Mouse (Mus musculus) hindbrain, postnatal 0 days (tissue): ENCODE measurements around the gene Fgfr2. TPM values are rescaled to one million over a fixed set of nuclear protein-coding genes. Genes with fewer than 3 reads are reported as not detected.

Experiments used
- ATAC-seq: fragments of 200-750 bp; cut with Nextera tagmentation; 2 replicates; pipeline ENCODE4 v1.8.0; 2017; ENCODE audit warnings: mild to moderate bottlenecking, moderate TSS enrichment, moderate library complexity
- DNase-seq: peaks from one replicate; pipeline ENCODE4 v3.0.0-alpha.2; 2015; ENCODE audit warnings: low spot score
- H3K27ac ChIP-seq: fragments of 300-500 bp; sonication (generic); 2 replicates; pipeline ENCODE4 v1.5.1; 2014; ENCODE audit warnings: mild to moderate bottlenecking
- H3K27me3 ChIP-seq: fragments of 300-500 bp; sonication (generic); 2 replicates; pipeline ENCODE4 v1.6.1; 2014; ENCODE audit warnings: low read length, mixed read lengths; ENCODE audit not compliant: insufficient read depth
- H3K36me3 ChIP-seq: fragments of 300-500 bp; sonication (generic); 2 replicates; pipeline ENCODE4 v1.6.1; 2014; ENCODE audit warnings: low read length, mixed read lengths; ENCODE audit not compliant: insufficient read depth
- H3K4me1 ChIP-seq: fragments of 300-500 bp; sonication (generic); 2 replicates; pipeline ENCODE4 v1.6.1; 2014; ENCODE audit warnings: antibody characterized with exemption, low read length, mixed read lengths; ENCODE audit not compliant: insufficient read depth
- H3K4me2 ChIP-seq: fragments of 300-500 bp; sonication (generic); 2 replicates; pipeline ENCODE4 v1.6.1; 2014; ENCODE audit warnings: low read depth, mild to moderate bottlenecking, low read length, moderate library complexity, mixed read lengths
- H3K4me3 ChIP-seq: fragments of 300-500 bp; sonication (generic); 2 replicates; pipeline ENCODE4 v1.5.1; 2014; ENCODE audit warnings: low read length
- H3K9ac ChIP-seq: fragments of 300-500 bp; sonication (generic); replicated peaks from 2 replicates; pipeline ENCODE4 v1.6.1; 2014; ENCODE audit warnings: mild to moderate bottlenecking, low read length, moderate library complexity, mixed read lengths
- H3K9me3 ChIP-seq: fragments of 300-500 bp; sonication (generic); 2 replicates; pipeline ENCODE4 v1.6.1; 2016; ENCODE audit warnings: low read length, mixed read lengths
- CTCF ChIP-seq: IDR thresholded peaks from 2 replicates; pipeline ENCODE4 v1.5.1; 2016; ENCODE audit warnings: antibody characterized with exemption, control low read depth, low read depth
- WGBS: fragments of 180-500 bp; shearing (Covaris S2); extraction: QIAGEN DNeasy Blood & Tissue Kit; methylation state at CpG from one replicate; pipeline ENCODE4 v1.1.7; 2014; 5-methylcytosine and 5-hydroxymethylcytosine counted together
- polyA plus RNA-seq: library from polyadenylated mRNA; unstranded; fragments of >200 nt; fragmentation: Nextera tagmentation; extraction: Ambion mirVana; gene quantifications from 2 replicates; pipeline ENCODE4 v1.2.1, GENCODE M21; 2015
- total RNA-seq: library from RNA; depleted of rRNA; stranded (reverse); fragments of >200 nt; gene quantifications from 2 replicates; pipeline ENCODE4 v1.2.3, GENCODE M21; 2014

Fgfr2 gene
- total and polyA plus RNA-seq, 2 experiments from 2014 or later: 17.3 to 49.0 TPM

GRCm38 (mm10) chr7:132307722-132308271 is 815.4 kb downstream of the Fgfr2 start:
- no peaks in the 10 kb centered on the region for H3K27me3 ChIP-seq
- H3K9ac ChIP-seq: no peak overlapping the region
- no peaks in the 10 kb centered on the region for H3K9me3 ChIP-seq
- WGBS: 67% methylated on average over 6 of the region's 6 CpGs
- H3K4me1 ChIP-seq: 0 out of 2 replicates have a peak, but pooled peaks cover 4% of the 10 kb centered on the region
- no peak overlapping the region for H3K4me2 ChIP-seq
- H3K27ac ChIP-seq: no peak overlapping the region
- H3K36me3 ChIP-seq: no peaks in the 10 kb centered on the region
- H3K4me3 ChIP-seq: no peak overlapping the region
- DNase-seq: no peak
- ATAC-seq: no peak
- TF ChIP-seq CTCF: no peak

- TF ChIP-seq CTCF: no peak
- H3K4me1 ChIP-seq: 0 out of 2 replicates have a peak, but pooled peaks cover 8% of the 10 kb centered on the region
- no peaks in the 10 kb centered on the region for H3K9me3 ChIP-seq
- no peaks in the 10 kb centered on the region for H3K27me3 ChIP-seq
- no peak overlapping the region for H3K9ac ChIP-seq
- no peak overlapping the region for H3K27ac ChIP-seq
- DNase-seq (no peak), ATAC-seq (no peak)
- H3K36me3 ChIP-seq: no peaks in the 10 kb centered on the region
- WGBS: 94% methylated on average over 8 of the region's 8 CpGs
- no peak overlapping the region for H3K4me3 ChIP-seq
- no peak overlapping the region for H3K4me2 ChIP-seq
These were observed 816.3 kb downstream of the Fgfr2 start for GRCm38 (mm10) chr7:132306671-132307412.

GRCm38 (mm10) chr7:132305492-132306375 is 817.4 kb downstream of the Fgfr2 start:
- DNase-seq (no peak), ATAC-seq (no peak)
- Histone ChIP-seq H3K27me3 (no peaks in the 10 kb centered on the region), H3K9ac (no peak overlapping the region), H3K9me3 (no peaks in the 10 kb centered on the region), H3K4me2 (no peak overlapping the region), H3K4me1 (0 out of 2 replicates have a peak, but pooled peaks cover 8% of the 10 kb centered on the region), H3K36me3 (no peaks in the 10 kb centered on the region), H3K4me3 (no peak overlapping the region), H3K27ac (peak overlapping the region; percentile 11; the same call in 1 of the 2 replicates)
- WGBS: 79% methylated on average over 5 of the region's 5 CpGs
- no peak for TF ChIP-seq CTCF

GRCm38 (mm10) chr7:132304424-132305085 is 818.6 kb downstream of the Fgfr2 start:
- H3K36me3 ChIP-seq: no peaks in the 10 kb centered on the region
- H3K27ac ChIP-seq: no peak overlapping the region; the same call in 1 of the 2 replicates
- H3K9ac ChIP-seq: no peak overlapping the region
- H3K4me3 ChIP-seq: no peak overlapping the region
- 73% methylated on average over 8 of the region's 8 CpGs for WGBS
- no peaks in the 10 kb centered on the region for H3K9me3 ChIP-seq
- 0 out of 2 replicates have a peak, but pooled peaks cover 8% of the 10 kb centered on the region for H3K4me1 ChIP-seq
- H3K27me3 ChIP-seq: no peaks in the 10 kb centered on the region
- DNase-seq: no peak
- ATAC-seq: no peak
- no peak for TF ChIP-seq CTCF
- no peak overlapping the region for H3K4me2 ChIP-seq

- Histone ChIP-seq H3K36me3 (no peaks in the 10 kb centered on the region), H3K9me3 (no peaks in the 10 kb centered on the region)
These were observed 819.2 kb downstream of the Fgfr2 start for GRCm38 (mm10) chr7:132303988-132304387.

More at GRCm38 (mm10) chr7:132303988-132304387, 819.2 kb downstream of the Fgfr2 start:
- WGBS: 73% methylated on average over 7 of the region's 7 CpGs
- Histone ChIP-seq H3K4me1 (0 out of 2 replicates have a peak, but pooled peaks cover 8% of the 10 kb centered on the region), H3K27me3 (no peaks in the 10 kb centered on the region), H3K27ac (no peak overlapping the region), H3K4me2 (no peak overlapping the region), H3K9ac (no peak overlapping the region), H3K4me3 (no peak overlapping the region)
- no peak for TF ChIP-seq CTCF
- no peak for ATAC-seq
- no peak for DNase-seq
